In genomic region chr5:151069569-151069968, GRCm38 (mm10) we compare ENCODE assay signal across 17 mouse cellular contexts.
A peak's percentile ranks its signal among the peaks of the same experiment; 100 is the strongest.
DNase-seq lines count a peak whose midpoint lies in the region; ATAC-seq and TF ChIP-seq lines count a peak whose summit lies in the region.
"Had no signal": no experiment of that assay in that cellular context is flagged by ENCODE, and none has a peak within 500 bp of the region (broad histone marks: within the 10 kb centered on the region; RNA-seq: fewer than 3 reads in every experiment).

No protein-coding gene starts in this region.

- no peaks in the 10 kb centered on the region for H3K9me3 ChIP-seq in embryonic facial prominence, embryonic 10.5 days
- no peaks in the 10 kb centered on the region for H3K9me3 ChIP-seq in stomach, postnatal 0 days (ENCODE audit: control insufficient read depth, low read length)
- H3K9me3 ChIP-seq: heart, embryonic 10.5 days; hindbrain, embryonic 15.5 days; midbrain, embryonic 12.5 days had no signal

- H3K4me3 ChIP-seq in lung, adult 2 months (replicated peaks; ENCODE audit: extremely low read depth, low read depth, low read length), result no peak overlapping the region
- H3K4me3 ChIP-seq in embryonic facial prominence, embryonic 10.5 days, result no peak overlapping the region
- no peak overlapping the region for H3K4me3 ChIP-seq in stomach, postnatal 0 days (ENCODE audit: low read depth, low read length)
- no peak overlapping the region for H3K4me3 ChIP-seq in cerebellum, adult 2 months (replicated peaks; ENCODE audit: insufficient read depth, low read depth, low read length)
- H3K4me3 ChIP-seq: heart, embryonic 10.5 days; hindbrain, embryonic 15.5 days; midbrain, embryonic 12.5 days had no signal

- TF ChIP-seq CTCF in lung, adult 2 months (IDR thresholded peaks at IDR 0.05; ENCODE audit: insufficient read depth, low read length), result no peak
- TF ChIP-seq CTCF in stomach, postnatal 0 days (IDR thresholded peaks at IDR 0.05; ENCODE audit: low read depth), result no peak
- no peak for TF ChIP-seq CTCF in cerebellum, adult 2 months (IDR thresholded peaks at IDR 0.05; ENCODE audit: borderline replicate concordance, insufficient read depth, low read depth, low read length)

- TF ChIP-seq EP300 in stomach, postnatal 0 days (optimal IDR thresholded peaks at IDR 0.05), result no peak

- H3K27ac ChIP-seq in embryonic facial prominence, embryonic 10.5 days (replicated peaks), result peak overlapping the region; percentile 68; the same call in 1 of the 2 replicates
- H3K27ac ChIP-seq in stomach, postnatal 0 days (replicated peaks), result no peak overlapping the region
- H3K27ac ChIP-seq in cerebellum, adult 2 months (ENCODE audit: insufficient read depth, low read length), result no peak overlapping the region
- H3K27ac ChIP-seq: hindbrain, embryonic 15.5 days; midbrain, embryonic 12.5 days had no signal

- peak; percentile 87 for DNase-seq in heart, adult 11 months
- DNase-seq in heart, postnatal 4 days, result no peak
- DNase-seq in lung, adult 2 months, result peak; percentile 23
- no peak for DNase-seq in lung, postnatal 25 days (ENCODE audit: low spot score)
- DNase-seq in embryonic facial prominence, embryonic 10.5 days (ENCODE audit: low spot score), result no peak
- DNase-seq in stomach, postnatal 0 days (ENCODE audit: low spot score), result no peak
- DNase-seq in cerebellum, adult 2 months, result no peak
- DNase-seq: cerebellum, postnatal 14 days; kidney, postnatal 10 days; right cerebral cortex, adult 18-20 months; thymus, postnatal 36 days had no signal

- no peaks in the 10 kb centered on the region for H3K36me3 ChIP-seq in embryonic facial prominence, embryonic 10.5 days (replicated peaks)
- no peaks in the 10 kb centered on the region for H3K36me3 ChIP-seq in stomach, postnatal 0 days (ENCODE audit: control insufficient read depth, insufficient read depth, low read length)
- H3K36me3 ChIP-seq: heart, embryonic 10.5 days; hindbrain, embryonic 15.5 days; midbrain, embryonic 12.5 days had no signal

- H3K9ac ChIP-seq in stomach, postnatal 0 days (ENCODE audit: low read length), result no peak overlapping the region
- H3K9ac ChIP-seq: hindbrain, embryonic 15.5 days; midbrain, embryonic 12.5 days had no signal

- H3K27me3 ChIP-seq in embryonic facial prominence, embryonic 10.5 days (replicated peaks; ENCODE audit: low read depth, poor library complexity, severe bottlenecking), result no peaks in the 10 kb centered on the region
- H3K27me3 ChIP-seq in stomach, postnatal 0 days (ENCODE audit: control insufficient read depth, insufficient read depth, low read length), result no peaks in the 10 kb centered on the region
- H3K27me3 ChIP-seq in cerebellum, adult 2 months (ENCODE audit: control insufficient read depth, insufficient read depth, low read length), result no peaks in the 10 kb centered on the region
- H3K27me3 ChIP-seq: hindbrain, embryonic 15.5 days; midbrain, embryonic 12.5 days had no signal

- peaks cover 17% of the 10 kb centered on the region for H3K4me1 ChIP-seq in lung, adult 2 months (ENCODE audit: control insufficient read depth, insufficient read depth, low read length)
- peaks cover 40% of the 10 kb centered on the region for H3K4me1 ChIP-seq in embryonic facial prominence, embryonic 10.5 days
- no peaks in the 10 kb centered on the region for H3K4me1 ChIP-seq in stomach, postnatal 0 days (replicated peaks; ENCODE audit: control insufficient read depth, insufficient read depth)
- no peaks in the 10 kb centered on the region for H3K4me1 ChIP-seq in cerebellum, adult 2 months (ENCODE audit: control insufficient read depth, insufficient read depth, low read length)
- H3K4me1 ChIP-seq: midbrain, embryonic 12.5 days had no signal

- no peak overlapping the region for H3K4me2 ChIP-seq in stomach, postnatal 0 days (replicated peaks; ENCODE audit: low read depth)
- H3K4me2 ChIP-seq: hindbrain, embryonic 15.5 days; liver, embryonic 11.5 days; midbrain, embryonic 12.5 days had no signal

- 0 out of 2 replicates have a peak, but pooled peaks have one; percentile 38 for ATAC-seq in stomach, postnatal 0 days (ENCODE audit: low FRiP score, low TSS enrichment)
- ATAC-seq in megakaryocyte progenitor cell, adult 5-6 weeks (replicated peaks; ENCODE audit: poor library complexity), result no peak
- ATAC-seq: intestine, postnatal 0 days had no signal

- TF ChIP-seq POLR2A in lung, adult 2 months (IDR thresholded peaks at IDR 0.05; ENCODE audit: borderline replicate concordance, extremely low read depth, low read depth, low read length), result no peak
- no peak for TF ChIP-seq POLR2A in cerebellum, adult 2 months (IDR thresholded peaks at IDR 0.05; ENCODE audit: borderline replicate concordance, insufficient read depth, low read length)

- WGBS in lung, adult 2 months, result 65% methylated on average over 2 of the region's 2 CpGs
- 85% methylated on average over 2 of the region's 2 CpGs for WGBS in embryonic facial prominence, embryonic 10.5 days
- 52% methylated on average over 2 of the region's 2 CpGs for WGBS in stomach, postnatal 0 days
- WGBS in cerebellum, adult 2 months, result 98% methylated on average over 2 of the region's 2 CpGs

Comparison
In these comparisons a context has a peak if more than half of its experiments do, and no peak if none do; other contexts are left out.
1. DNase-seq: peak in heart, adult 11 months (single experiment) and lung, adult 2 months (single experiment); none in heart, postnatal 4 days (single experiment), lung, postnatal 25 days (single experiment), embryonic facial prominence, embryonic 10.5 days (single experiment), stomach, postnatal 0 days (single experiment) and cerebellum, adult 2 months (0 of 2).